Mouse (Mus musculus) kidney, embryonic 14.5 days (tissue): ENCODE measurements around the gene Emcn. TPM values are rescaled to one million over a fixed set of nuclear protein-coding genes. Genes with fewer than 3 reads are reported as not detected.

Source experiments
- ATAC-seq: fragments of 200-750 bp; cut with Nextera tagmentation; 2 replicates; pipeline ENCODE4 v1.8.0; 2017; ENCODE audit warnings: moderate number of reproducible peaks, mild to moderate bottlenecking, moderate TSS enrichment, moderate library complexity; ENCODE audit not compliant: low FRiP score, low TSS enrichment
- H3K27ac ChIP-seq: fragments of 300-500 bp; sonication (generic); 2 replicates; pipeline ENCODE4 v1.5.1; 2014; ENCODE audit warnings: low read depth, mild to moderate bottlenecking, low read length, moderate library complexity, mixed read lengths
- H3K27me3 ChIP-seq: fragments of 300-500 bp; sonication (generic); 2 replicates; pipeline ENCODE4 v1.6.1; 2014; ENCODE audit warnings: mild to moderate bottlenecking, low read length; ENCODE audit not compliant: control insufficient read depth, insufficient read depth
- H3K36me3 ChIP-seq: fragments of 300-500 bp; sonication (generic); 2 replicates; pipeline ENCODE4 v1.6.1; 2014; ENCODE audit warnings: low read length, mixed read lengths; ENCODE audit not compliant: control insufficient read depth, insufficient read depth
- H3K4me1 ChIP-seq: fragments of 300-500 bp; sonication (generic); 2 replicates; pipeline ENCODE4 v1.6.1; 2014; ENCODE audit warnings: low read length, mixed read lengths; ENCODE audit not compliant: control insufficient read depth, insufficient read depth
- H3K4me2 ChIP-seq: fragments of 300-500 bp; sonication (generic); replicated peaks from 2 replicates; pipeline ENCODE4 v1.6.1; 2014; ENCODE audit warnings: low read depth, mild to moderate bottlenecking, low read length
- H3K4me3 ChIP-seq: fragments of 300-500 bp; sonication (generic); 2 replicates; pipeline ENCODE4 v1.5.1; 2014; ENCODE audit warnings: mild to moderate bottlenecking, low read length
- H3K9ac ChIP-seq: fragments of 300-500 bp; sonication (generic); 2 replicates; pipeline ENCODE4 v1.6.1; 2014; ENCODE audit warnings: low read depth, mild to moderate bottlenecking, low read length, moderate library complexity
- H3K9me3 ChIP-seq: fragments of 300-500 bp; sonication (generic); 2 replicates; pipeline ENCODE4 v1.6.1; 2016; ENCODE audit warnings: low read length; ENCODE audit not compliant: control insufficient read depth
- WGBS: fragments of 180-500 bp; shearing (Covaris S2); extraction: QIAGEN DNeasy Blood & Tissue Kit; methylation state at CpG from one replicate; pipeline ENCODE4 v1.1.7; 2014; 5-methylcytosine and 5-hydroxymethylcytosine counted together
- polyA plus RNA-seq: library from polyadenylated mRNA; unstranded; fragments of >200 nt; fragmentation: Nextera tagmentation; extraction: Ambion mirVana; gene quantifications from 2 replicates; pipeline ENCODE4 v1.2.1, GENCODE M21; 2014

Gene Emcn
- polyA plus RNA-seq, 1 experiment from 2014 or later, result 94.7 TPM

GRCm38 (mm10) chr3:137318371-137318770, 22.5 kb upstream of the Emcn start:
- ATAC-seq, result no peak
- Histone ChIP-seq H3K27ac (no peak overlapping the region), H3K36me3 (no peaks in the 10 kb centered on the region), H3K4me1 (no peaks in the 10 kb centered on the region), H3K27me3 (no peaks in the 10 kb centered on the region), H3K4me3 (no peak overlapping the region), H3K9me3 (no peaks in the 10 kb centered on the region), H3K4me2 (no peak overlapping the region), H3K9ac (no peak overlapping the region)
- WGBS, result 90% methylated on average over 1 of the region's 2 CpGs

- 74% methylated on average over 1 of the region's 1 CpGs for WGBS
These were observed 20.9 kb upstream of the Emcn start for GRCm38 (mm10) chr3:137319950-137320349.

GRCm38 (mm10) chr3:137322304-137322703, 18.6 kb upstream of the Emcn start:
- H3K9me3 ChIP-seq, result no peaks in the 10 kb centered on the region
- no peak for ATAC-seq

More at GRCm38 (mm10) chr3:137319950-137320349, 20.9 kb upstream of the Emcn start:
- no peaks in the 10 kb centered on the region for H3K4me1 ChIP-seq
- no peak overlapping the region for H3K27ac ChIP-seq
- no peak overlapping the region for H3K4me2 ChIP-seq
- H3K9me3 ChIP-seq, result no peaks in the 10 kb centered on the region
- no peaks in the 10 kb centered on the region for H3K36me3 ChIP-seq
- H3K4me3 ChIP-seq, result no peak overlapping the region
- H3K9ac ChIP-seq, result no peak overlapping the region
- ATAC-seq, result no peak
- H3K27me3 ChIP-seq, result no peaks in the 10 kb centered on the region

GRCm38 (mm10) chr3:137329898-137330297, 11.0 kb upstream of the Emcn start:
- H3K9ac ChIP-seq, result no peak overlapping the region
- no peaks in the 10 kb centered on the region for H3K27me3 ChIP-seq
- H3K4me1 ChIP-seq, result no peaks in the 10 kb centered on the region
- WGBS, result 87% methylated on average over 9 of the region's 9 CpGs
- ATAC-seq, result no peak
- no peak overlapping the region for H3K4me2 ChIP-seq
- no peak overlapping the region for H3K27ac ChIP-seq
- H3K4me3 ChIP-seq, result no peak overlapping the region
- H3K9me3 ChIP-seq, result no peaks in the 10 kb centered on the region
- no peaks in the 10 kb centered on the region for H3K36me3 ChIP-seq

More at GRCm38 (mm10) chr3:137322304-137322703, 18.6 kb upstream of the Emcn start:
- H3K36me3 ChIP-seq, result no peaks in the 10 kb centered on the region
- H3K4me3 ChIP-seq, result no peak overlapping the region
- no peak overlapping the region for H3K9ac ChIP-seq
- H3K4me2 ChIP-seq, result no peak overlapping the region
- no peak overlapping the region for H3K27ac ChIP-seq
- no peaks in the 10 kb centered on the region for H3K27me3 ChIP-seq
- WGBS, result 45% methylated on average over 12 of the region's 12 CpGs
- no peaks in the 10 kb centered on the region for H3K4me1 ChIP-seq

- no peak for ATAC-seq
- Histone ChIP-seq H3K27ac (no peak overlapping the region), H3K27me3 (no peaks in the 10 kb centered on the region), H3K4me3 (no peak overlapping the region), H3K9ac (no peak overlapping the region), H3K4me2 (no peak overlapping the region), H3K9me3 (no peaks in the 10 kb centered on the region), H3K36me3 (no peaks in the 10 kb centered on the region), H3K4me1 (no peaks in the 10 kb centered on the region)
- WGBS, result 43% methylated on average over 4 of the region's 4 CpGs
These were observed 9.9 kb upstream of the Emcn start for GRCm38 (mm10) chr3:137330950-137331349.

GRCm38 (mm10) chr3:137332531-137332930, 8.3 kb upstream of the Emcn start:
- Histone ChIP-seq H3K36me3 (no peaks in the 10 kb centered on the region), H3K9me3 (no peaks in the 10 kb centered on the region), H3K4me3 (no peak overlapping the region), H3K9ac (no peak overlapping the region), H3K4me1 (no peaks in the 10 kb centered on the region), H3K4me2 (no peak overlapping the region), H3K27ac (no peak overlapping the region), H3K27me3 (no peaks in the 10 kb centered on the region)
- no peak for ATAC-seq
- 47% methylated on average over 4 of the region's 4 CpGs for WGBS

- H3K4me3 ChIP-seq, result no peak overlapping the region
- H3K4me2 ChIP-seq, result no peak overlapping the region
- H3K4me1 ChIP-seq, result no peaks in the 10 kb centered on the region
- WGBS, result 95% methylated on average over 4 of the region's 4 CpGs
- H3K27ac ChIP-seq, result no peak overlapping the region
- H3K9ac ChIP-seq, result no peak overlapping the region
- no peaks in the 10 kb centered on the region for H3K9me3 ChIP-seq
- no peak for ATAC-seq
- no peaks in the 10 kb centered on the region for H3K36me3 ChIP-seq
- H3K27me3 ChIP-seq, result no peaks in the 10 kb centered on the region
These were observed 4.9 kb upstream of the Emcn start for GRCm38 (mm10) chr3:137335957-137336356.

- H3K4me3 ChIP-seq, result no peak overlapping the region
- H3K4me1 ChIP-seq, result no peaks in the 10 kb centered on the region
- no peaks in the 10 kb centered on the region for H3K36me3 ChIP-seq
- H3K9ac ChIP-seq, result no peak overlapping the region
- H3K9me3 ChIP-seq, result no peaks in the 10 kb centered on the region
- H3K27me3 ChIP-seq, result no peaks in the 10 kb centered on the region
- H3K27ac ChIP-seq, result no peak overlapping the region
- 82% methylated on average over 5 of the region's 5 CpGs for WGBS
- ATAC-seq, result no peak
- no peak overlapping the region for H3K4me2 ChIP-seq
These were observed 2.6 kb downstream of the Emcn start for GRCm38 (mm10) chr3:137343446-137343845.

GRCm38 (mm10) chr3:137351882-137352281, 11.0 kb downstream of the Emcn start:
- 88% methylated on average over 5 of the region's 5 CpGs for WGBS
- Histone ChIP-seq H3K4me1 (no peaks in the 10 kb centered on the region), H3K4me2 (no peak overlapping the region), H3K27ac (no peak overlapping the region), H3K36me3 (no peaks in the 10 kb centered on the region), H3K9ac (no peak overlapping the region), H3K9me3 (no peaks in the 10 kb centered on the region), H3K4me3 (no peak overlapping the region), H3K27me3 (no peaks in the 10 kb centered on the region)
- no peak for ATAC-seq
